Mouse (Mus musculus) hindbrain, postnatal 0 days (tissue): ENCODE measurements around the gene Vav1. TPM values are rescaled to one million over a fixed set of nuclear protein-coding genes. Genes with fewer than 3 reads are reported as not detected.

ENCODE experiments used
- ATAC-seq: fragments of 200-750 bp; cut with Nextera tagmentation; 2 replicates; pipeline ENCODE4 v1.8.0; 2017; ENCODE audit warnings: mild to moderate bottlenecking, moderate TSS enrichment, moderate library complexity
- DNase-seq: peaks from one replicate; pipeline ENCODE4 v3.0.0-alpha.2; 2015; ENCODE audit warnings: low spot score
- H3K27ac ChIP-seq: fragments of 300-500 bp; sonication (generic); 2 replicates; pipeline ENCODE4 v1.5.1; 2014; ENCODE audit warnings: mild to moderate bottlenecking
- H3K27me3 ChIP-seq: fragments of 300-500 bp; sonication (generic); 2 replicates; pipeline ENCODE4 v1.6.1; 2014; ENCODE audit warnings: low read length, mixed read lengths; ENCODE audit not compliant: insufficient read depth
- H3K36me3 ChIP-seq: fragments of 300-500 bp; sonication (generic); 2 replicates; pipeline ENCODE4 v1.6.1; 2014; ENCODE audit warnings: low read length, mixed read lengths; ENCODE audit not compliant: insufficient read depth
- H3K4me1 ChIP-seq: fragments of 300-500 bp; sonication (generic); 2 replicates; pipeline ENCODE4 v1.6.1; 2014; ENCODE audit warnings: antibody characterized with exemption, low read length, mixed read lengths; ENCODE audit not compliant: insufficient read depth
- H3K4me2 ChIP-seq: fragments of 300-500 bp; sonication (generic); 2 replicates; pipeline ENCODE4 v1.6.1; 2014; ENCODE audit warnings: low read depth, mild to moderate bottlenecking, low read length, moderate library complexity, mixed read lengths
- H3K4me3 ChIP-seq: fragments of 300-500 bp; sonication (generic); 2 replicates; pipeline ENCODE4 v1.5.1; 2014; ENCODE audit warnings: low read length
- H3K9ac ChIP-seq: fragments of 300-500 bp; sonication (generic); replicated peaks from 2 replicates; pipeline ENCODE4 v1.6.1; 2014; ENCODE audit warnings: mild to moderate bottlenecking, low read length, moderate library complexity, mixed read lengths
- H3K9me3 ChIP-seq: fragments of 300-500 bp; sonication (generic); 2 replicates; pipeline ENCODE4 v1.6.1; 2016; ENCODE audit warnings: low read length, mixed read lengths
- CTCF ChIP-seq: IDR thresholded peaks from 2 replicates; pipeline ENCODE4 v1.5.1; 2016; ENCODE audit warnings: antibody characterized with exemption, control low read depth, low read depth
- WGBS: fragments of 180-500 bp; shearing (Covaris S2); extraction: QIAGEN DNeasy Blood & Tissue Kit; methylation state at CpG from one replicate; pipeline ENCODE4 v1.1.7; 2014; 5-methylcytosine and 5-hydroxymethylcytosine counted together
- polyA plus RNA-seq: library from polyadenylated mRNA; unstranded; fragments of >200 nt; fragmentation: Nextera tagmentation; extraction: Ambion mirVana; gene quantifications from 2 replicates; pipeline ENCODE4 v1.2.1, GENCODE M21; 2015
- total RNA-seq: library from RNA; depleted of rRNA; stranded (reverse); fragments of >200 nt; gene quantifications from 2 replicates; pipeline ENCODE4 v1.2.3, GENCODE M21; 2014; rRNA removed

Gene Vav1
- total and polyA plus RNA-seq, 2 experiments from 2014 or later, result 2.5 TPM

DNA sequence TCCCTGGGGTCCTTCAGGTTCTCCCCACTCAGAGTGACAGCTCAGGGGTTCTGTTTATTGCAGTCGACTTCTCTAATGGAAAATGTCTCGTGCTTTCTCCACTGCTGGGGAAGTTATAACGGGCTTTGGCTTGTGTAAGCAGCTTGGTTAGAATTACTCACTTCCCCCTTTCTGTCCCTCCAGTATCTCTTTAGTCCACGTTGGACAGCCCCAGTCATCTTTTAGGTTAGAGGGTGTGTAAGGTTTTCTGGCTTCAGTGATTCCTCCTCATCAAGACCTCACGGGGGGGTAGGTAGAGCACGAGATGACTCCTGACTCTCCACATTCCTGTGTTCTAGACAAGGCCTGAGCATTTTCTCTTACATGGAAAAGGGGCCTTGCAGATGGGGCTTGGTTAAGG is 68.1 kb downstream of the Vav1 start:
- no peak for TF ChIP-seq CTCF
- no peaks in the 10 kb centered on the region for H3K9me3 ChIP-seq
- no peak for DNase-seq
- WGBS, result 75% methylated on average over 6 of the region's 6 CpGs
- H3K4me3 ChIP-seq, result no peak overlapping the region
- H3K27me3 ChIP-seq, result no peaks in the 10 kb centered on the region
- H3K9ac ChIP-seq, result no peak overlapping the region
- no peak for ATAC-seq
- H3K4me2 ChIP-seq, result no peak overlapping the region
- no peaks in the 10 kb centered on the region for H3K36me3 ChIP-seq
- no peak overlapping the region for H3K27ac ChIP-seq
- H3K4me1 ChIP-seq, result no peaks in the 10 kb centered on the region

- Histone ChIP-seq H3K9ac (no peak overlapping the region), H3K4me3 (no peak overlapping the region), H3K4me1 (no peaks in the 10 kb centered on the region), H3K4me2 (no peak overlapping the region), H3K27ac (no peak overlapping the region), H3K27me3 (no peaks in the 10 kb centered on the region), H3K36me3 (no peaks in the 10 kb centered on the region), H3K9me3 (no peaks in the 10 kb centered on the region)
- ATAC-seq (no peak), DNase-seq (no peak)
- no peak for TF ChIP-seq CTCF
- 85% methylated on average over 2 of the region's 2 CpGs for WGBS
These were observed 68.9 kb downstream of the Vav1 start for GRCm38 (mm10) chr17:57347781-57348180.

DNA sequence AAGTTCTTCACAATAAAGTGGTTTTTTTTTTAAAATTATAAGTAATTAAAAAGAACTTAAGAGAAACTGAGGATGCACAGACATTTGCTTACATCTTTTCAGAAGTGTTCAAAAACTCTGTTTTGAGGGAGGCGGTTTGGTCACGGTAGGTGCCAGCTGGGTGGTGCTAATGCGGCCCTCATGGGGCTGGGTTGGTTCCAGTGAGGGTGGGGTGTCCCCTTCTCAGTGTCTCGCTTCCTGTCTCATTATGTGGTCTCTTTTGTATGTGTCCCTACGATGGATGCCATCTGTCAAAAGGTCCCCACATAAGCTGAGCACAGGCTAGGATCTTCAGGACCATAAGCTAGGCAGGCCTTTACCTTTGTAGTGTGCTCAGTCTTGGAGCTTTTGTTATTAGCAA is 70.2 kb downstream of the Vav1 start:
- 64% methylated on average over 5 of the region's 5 CpGs for WGBS
- ATAC-seq, result no peak
- H3K4me1 ChIP-seq, result no peaks in the 10 kb centered on the region
- H3K4me3 ChIP-seq, result no peak overlapping the region
- no peak for DNase-seq
- H3K4me2 ChIP-seq, result no peak overlapping the region
- H3K27me3 ChIP-seq, result no peaks in the 10 kb centered on the region
- H3K9ac ChIP-seq, result no peak overlapping the region
- H3K27ac ChIP-seq, result no peak overlapping the region
- TF ChIP-seq CTCF, result no peak
- no peaks in the 10 kb centered on the region for H3K9me3 ChIP-seq
- H3K36me3 ChIP-seq, result no peaks in the 10 kb centered on the region

DNA sequence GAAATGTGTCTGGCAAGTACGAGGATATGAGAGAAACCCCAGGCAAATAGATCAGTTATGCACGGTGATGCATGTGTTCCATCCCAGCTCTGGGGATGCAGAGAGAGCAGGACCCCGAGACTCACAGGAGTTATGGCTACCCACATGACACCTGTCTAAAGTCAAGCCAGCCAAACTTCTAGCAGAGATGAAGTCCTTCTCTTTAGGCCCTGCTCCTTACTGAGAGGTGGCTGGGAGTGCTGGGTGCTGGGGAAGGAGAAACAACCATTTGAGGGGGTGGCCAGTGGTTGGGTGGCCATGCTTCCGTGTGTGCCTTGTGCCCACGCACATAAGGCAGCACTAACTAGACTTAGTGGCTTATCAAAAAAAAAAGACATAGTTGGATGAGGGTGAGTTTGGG is 71.3 kb downstream of the Vav1 start:
- DNase-seq (no peak), ATAC-seq (no peak)
- H3K27ac ChIP-seq, result no peak overlapping the region
- no peaks in the 10 kb centered on the region for H3K36me3 ChIP-seq
- WGBS, result 91% methylated on average over 5 of the region's 5 CpGs
- no peak overlapping the region for H3K4me2 ChIP-seq
- H3K4me3 ChIP-seq, result no peak overlapping the region
- no peaks in the 10 kb centered on the region for H3K27me3 ChIP-seq
- H3K4me1 ChIP-seq, result no peaks in the 10 kb centered on the region
- H3K9me3 ChIP-seq, result no peaks in the 10 kb centered on the region
- no peak for TF ChIP-seq CTCF
- H3K9ac ChIP-seq, result no peak overlapping the region

DNA sequence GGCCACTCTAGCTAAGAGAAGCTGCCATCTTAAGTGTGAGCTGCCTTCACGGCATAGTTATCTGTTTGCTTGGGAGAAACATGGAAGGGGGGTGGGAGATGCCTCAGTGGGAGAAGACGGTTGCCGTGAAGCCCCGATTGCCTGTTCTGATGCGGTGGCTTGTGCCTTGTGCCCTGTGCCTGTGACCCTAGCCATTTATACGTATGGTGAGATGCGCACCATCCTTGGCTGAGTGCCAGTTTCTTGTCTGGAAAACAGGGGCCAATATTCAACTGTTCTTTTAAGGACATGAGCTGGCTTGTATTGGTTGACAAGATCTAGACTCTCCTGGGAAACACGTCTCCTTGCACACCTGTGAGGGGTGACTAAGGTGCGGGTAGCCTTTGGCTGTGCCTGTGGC is 72.2 kb downstream of the Vav1 start:
- Histone ChIP-seq H3K9ac (no peak overlapping the region), H3K36me3 (no peaks in the 10 kb centered on the region), H3K9me3 (no peaks in the 10 kb centered on the region), H3K4me1 (no peaks in the 10 kb centered on the region), H3K27me3 (no peaks in the 10 kb centered on the region), H3K4me2 (no peak overlapping the region), H3K4me3 (no peak overlapping the region), H3K27ac (no peak overlapping the region)
- DNase-seq (no peak), ATAC-seq (no peak)
- no peak for TF ChIP-seq CTCF
- 79% methylated on average over 9 of the region's 9 CpGs for WGBS

DNA sequence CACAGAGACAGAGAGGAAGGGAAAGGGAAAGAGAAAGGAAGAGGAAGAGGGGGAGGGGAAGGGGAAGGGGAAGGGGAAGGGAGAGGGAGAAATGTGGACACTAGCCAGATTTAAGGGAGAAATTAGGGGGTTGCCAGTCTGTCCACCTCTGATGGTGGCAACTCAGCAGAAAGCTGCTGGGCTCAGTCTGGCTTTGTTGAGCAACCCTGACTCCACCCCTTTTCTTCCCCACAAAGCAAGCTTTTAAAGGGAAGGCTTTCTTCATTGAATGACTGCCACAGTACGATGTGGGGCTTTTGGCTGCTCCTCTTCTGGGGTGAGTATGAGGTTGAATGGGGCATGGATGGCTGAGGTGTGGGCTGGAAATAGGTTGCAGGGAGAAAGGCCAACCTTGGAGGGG is 79.5 kb downstream of the Vav1 start, which contains the start of gene Adgre1:
Gene Adgre1, plus strand, starts transcription at position 251 of the 400 bp plus-strand sequence.
- H3K4me1 ChIP-seq, result no peaks in the 10 kb centered on the region
- no peak for DNase-seq

GRCm38 (mm10) chr17:57359485-57360241 is 80.8 kb downstream of the Vav1 start:
- ATAC-seq (no peak), DNase-seq (no peak)
- Histone ChIP-seq H3K4me3 (no peak overlapping the region), H3K36me3 (no peaks in the 10 kb centered on the region), H3K9me3 (no peaks in the 10 kb centered on the region), H3K9ac (no peak overlapping the region), H3K27me3 (no peaks in the 10 kb centered on the region), H3K27ac (no peak overlapping the region), H3K4me1 (no peaks in the 10 kb centered on the region), H3K4me2 (no peak overlapping the region)
- WGBS, result 86% methylated on average over 11 of the region's 11 CpGs
- no peak for TF ChIP-seq CTCF

More for the DNA sequence above, 79.5 kb downstream of the Vav1 start, which contains the start of gene Adgre1:
- no peaks in the 10 kb centered on the region for H3K36me3 ChIP-seq
- WGBS, result 22% methylated on average over 1 of the region's 1 CpGs
- H3K27me3 ChIP-seq, result no peaks in the 10 kb centered on the region
- no peak within 1 kb of the TSS for H3K9ac ChIP-seq
- H3K4me3 ChIP-seq, result no peak within 1 kb of the TSS
- ATAC-seq, result no peak
- no peak for TF ChIP-seq CTCF
- no peak within 1 kb of the TSS for H3K27ac ChIP-seq
- no peak within 1 kb of the TSS for H3K4me2 ChIP-seq
- no peaks in the 10 kb centered on the region for H3K9me3 ChIP-seq

Other genes with a start within 250 kb of the Vav1 start
- gene Khsrp, start 247.6 kb upstream of the Vav1 start, total RNA-seq, result 61.7 and 71.3 TPM in 2 replicates
- 26.4 and 27.0 TPM in 2 replicates for gene Khsrp, start 247.6 kb upstream of the Vav1 start, polyA plus RNA-seq
- not detected in 2 replicates for gene Slc25a41, start 237.4 kb upstream of the Vav1 start, total RNA-seq
- not detected in 2 replicates for gene Slc25a41, start 237.4 kb upstream of the Vav1 start, polyA plus RNA-seq
- gene Crb3, start 220.0 kb upstream of the Vav1 start, total RNA-seq, result 7.1 and 8.2 TPM in 2 replicates
- gene Crb3, start 220.0 kb upstream of the Vav1 start, polyA plus RNA-seq, result 6.0 and 6.2 TPM in 2 replicates
- gene Slc25a23, start 219.2 kb upstream of the Vav1 start, total RNA-seq, result 122 and 150 TPM in 2 replicates
- 33.2 and 38.2 TPM in 2 replicates for gene Slc25a23, start 219.2 kb upstream of the Vav1 start, polyA plus RNA-seq
- gene Dennd1c, start 200.6 kb upstream of the Vav1 start, total RNA-seq, result 1.5 and 3.8 TPM in 2 replicates
- gene Dennd1c, start 200.6 kb upstream of the Vav1 start, polyA plus RNA-seq, result 2.8 and 3.0 TPM in 2 replicates
- gene Tubb4a, start 191.3 kb upstream of the Vav1 start, total RNA-seq, result 201 and 209 TPM in 2 replicates
- gene Tubb4a, start 191.3 kb upstream of the Vav1 start, polyA plus RNA-seq, result 295 and 346 TPM in 2 replicates
- gene Tnfsf9, start 173.8 kb upstream of the Vav1 start, total RNA-seq, result 3.1 and 8.1 TPM in 2 replicates
- gene Tnfsf9, start 173.8 kb upstream of the Vav1 start, polyA plus RNA-seq, result 4.3 and 4.7 TPM in 2 replicates
- 1.0 and 3.7 TPM in 2 replicates for gene Cd70, start 129.3 kb upstream of the Vav1 start, total RNA-seq
- gene Cd70, start 129.3 kb upstream of the Vav1 start, polyA plus RNA-seq, result 2.0 and 2.1 TPM in 2 replicates
- not detected in 2 replicates for gene Tnfsf14, start 84.9 kb upstream of the Vav1 start, total RNA-seq
- gene Tnfsf14, start 84.9 kb upstream of the Vav1 start, polyA plus RNA-seq, result not detected in 2 replicates
- 0.78 and 0.86 TPM in 2 replicates for gene C3, start 51.0 kb upstream of the Vav1 start, total RNA-seq
- 1.8 and 2.5 TPM in 2 replicates for gene C3, start 51.0 kb upstream of the Vav1 start, polyA plus RNA-seq
- 19.6 and 21.3 TPM in 2 replicates for gene Gpr108, start 30.7 kb upstream of the Vav1 start, total RNA-seq
- gene Gpr108, start 30.7 kb upstream of the Vav1 start, polyA plus RNA-seq, result 23.6 and 24.1 TPM in 2 replicates
- 8.5 TPM in 2 replicates for gene Trip10, start 29.6 kb upstream of the Vav1 start, total RNA-seq
- gene Trip10, start 29.6 kb upstream of the Vav1 start, polyA plus RNA-seq, result 7.6 and 7.8 TPM in 2 replicates
- 6.8 and 16.1 TPM in 2 replicates for gene Adgre1, start 79.6 kb downstream of the Vav1 start, total RNA-seq
- 4.2 and 5.0 TPM in 2 replicates for gene Adgre1, start 79.6 kb downstream of the Vav1 start, polyA plus RNA-seq